Mouse (Mus musculus) central nervous system, embryonic 14 days (tissue): ENCODE measurements around the gene Tyrobp. TPM values are rescaled to one million over a fixed set of nuclear protein-coding genes. Genes with fewer than 3 reads are reported as not detected.

Experiments
- polyA plus RNA-seq: library from polyadenylated mRNA; depleted of rRNA; stranded (reverse); fragments of >200 nt; gene quantifications from 2 replicates; pipeline ENCODE4 v1.2.3, GENCODE M21; 2012; rRNA removed

The Tyrobp gene
- polyA plus RNA-seq = 28.6 and 28.9 TPM in 2 replicates

DNA sequence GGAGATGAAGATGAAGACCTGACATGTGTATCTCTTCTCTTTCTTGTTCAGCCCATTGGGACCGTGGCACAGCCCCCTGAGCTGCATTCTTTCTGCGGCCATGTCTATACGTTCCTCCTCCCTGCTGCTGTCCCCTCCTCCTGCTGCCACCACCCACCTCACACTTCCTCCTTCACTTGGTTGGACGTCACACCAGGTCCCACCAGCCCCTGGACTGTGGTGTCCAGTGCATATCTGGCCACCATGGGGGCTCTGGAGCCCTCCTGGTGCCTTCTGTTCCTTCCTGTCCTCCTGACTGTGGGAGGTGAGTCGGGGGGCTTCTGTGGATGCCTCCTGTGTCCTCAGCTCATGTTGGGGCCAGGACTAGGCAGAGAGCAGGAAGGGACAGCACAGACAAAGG is at the start of gene Tyrobp:
TSS of gene Tyrobp (plus strand) at position 165 of the 400 bp plus-strand sequence.

DNA sequence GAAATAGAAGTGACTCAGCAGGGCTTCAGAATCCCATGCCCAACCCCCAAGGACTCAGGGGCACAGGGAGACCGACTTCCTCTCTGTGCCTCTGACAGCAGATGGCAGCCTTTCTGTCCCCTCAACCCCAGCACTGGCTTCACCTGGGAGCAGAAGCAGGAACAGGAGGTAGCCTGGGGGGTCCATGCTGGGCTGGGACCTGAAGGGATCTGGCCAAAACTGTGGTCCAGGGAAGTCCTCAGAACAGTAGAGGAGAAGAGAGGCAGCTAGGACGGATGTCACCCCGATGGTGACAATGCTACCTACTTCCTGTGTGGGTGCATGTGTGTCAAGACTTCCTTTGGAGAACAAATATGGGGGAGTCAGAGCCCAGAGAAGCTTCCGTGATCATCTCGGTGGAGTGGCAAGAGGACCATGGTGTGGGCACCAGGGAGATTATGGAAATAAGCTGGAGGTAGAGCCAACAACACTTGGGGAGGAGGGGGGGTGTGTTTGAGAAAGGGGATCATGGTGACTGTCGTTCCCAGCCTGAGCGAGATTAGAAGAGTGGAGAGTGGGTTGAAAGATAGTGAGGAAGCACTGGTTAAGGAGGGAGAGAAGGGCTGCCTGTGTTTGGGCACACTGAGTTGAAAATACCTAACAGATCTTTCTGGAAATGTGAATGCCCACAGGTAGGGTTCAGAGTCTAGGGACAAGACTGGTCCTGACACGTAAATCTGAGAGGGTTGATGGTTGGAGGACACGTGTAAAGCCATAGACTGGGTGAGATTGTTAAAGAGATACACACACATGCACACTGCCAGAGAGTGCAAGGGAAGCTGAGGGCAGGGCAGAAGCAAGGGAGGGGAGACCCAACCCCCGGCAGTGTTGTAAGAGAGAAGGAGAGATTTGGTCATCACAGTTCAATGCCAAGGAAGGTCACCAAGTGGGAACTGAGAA is 6.3 kb downstream of the Tyrobp start, which contains the start of gene Hcst:
TSS of gene Hcst (minus strand) at position 294 of the 939 bp plus-strand sequence.

DNA sequence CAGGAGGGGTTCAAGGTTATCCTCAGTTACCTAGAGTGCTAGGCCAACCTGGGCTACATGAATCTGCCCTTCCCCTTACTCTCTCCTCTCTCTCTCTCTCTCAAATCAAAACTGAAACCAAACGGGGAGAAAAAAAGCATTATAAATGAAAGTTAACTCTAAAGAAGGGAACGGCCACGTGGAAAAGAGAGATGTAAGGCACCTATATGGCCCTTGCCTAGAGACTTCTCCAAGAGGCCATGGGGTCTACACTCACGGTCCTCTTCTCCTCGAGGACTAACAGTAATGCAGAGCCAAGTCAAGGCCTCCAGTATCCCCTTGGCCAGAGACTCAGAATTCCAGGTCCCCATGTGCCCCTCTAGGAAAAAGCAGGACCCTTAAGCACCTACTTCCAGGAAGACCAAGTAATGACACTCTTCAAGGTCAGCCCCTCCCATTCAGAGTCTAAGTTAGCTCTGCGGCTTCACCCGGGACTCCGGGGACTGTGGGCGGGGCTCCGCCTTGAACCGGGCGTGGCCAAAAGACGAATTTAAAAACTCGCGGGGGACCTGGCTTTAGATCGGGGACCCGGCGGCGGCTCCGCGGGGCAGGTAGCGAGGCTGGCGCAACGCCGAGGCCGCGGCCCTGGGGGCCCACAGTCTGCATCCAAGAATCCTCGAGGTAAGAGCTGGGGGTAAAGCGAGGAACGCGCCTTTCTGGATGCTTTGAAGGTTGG is 7.8 kb downstream of the Tyrobp start, which contains the start of gene Nfkbid:
TSS of gene Nfkbid (plus strand) at position 558 of the 715 bp plus-strand sequence.

DNA sequence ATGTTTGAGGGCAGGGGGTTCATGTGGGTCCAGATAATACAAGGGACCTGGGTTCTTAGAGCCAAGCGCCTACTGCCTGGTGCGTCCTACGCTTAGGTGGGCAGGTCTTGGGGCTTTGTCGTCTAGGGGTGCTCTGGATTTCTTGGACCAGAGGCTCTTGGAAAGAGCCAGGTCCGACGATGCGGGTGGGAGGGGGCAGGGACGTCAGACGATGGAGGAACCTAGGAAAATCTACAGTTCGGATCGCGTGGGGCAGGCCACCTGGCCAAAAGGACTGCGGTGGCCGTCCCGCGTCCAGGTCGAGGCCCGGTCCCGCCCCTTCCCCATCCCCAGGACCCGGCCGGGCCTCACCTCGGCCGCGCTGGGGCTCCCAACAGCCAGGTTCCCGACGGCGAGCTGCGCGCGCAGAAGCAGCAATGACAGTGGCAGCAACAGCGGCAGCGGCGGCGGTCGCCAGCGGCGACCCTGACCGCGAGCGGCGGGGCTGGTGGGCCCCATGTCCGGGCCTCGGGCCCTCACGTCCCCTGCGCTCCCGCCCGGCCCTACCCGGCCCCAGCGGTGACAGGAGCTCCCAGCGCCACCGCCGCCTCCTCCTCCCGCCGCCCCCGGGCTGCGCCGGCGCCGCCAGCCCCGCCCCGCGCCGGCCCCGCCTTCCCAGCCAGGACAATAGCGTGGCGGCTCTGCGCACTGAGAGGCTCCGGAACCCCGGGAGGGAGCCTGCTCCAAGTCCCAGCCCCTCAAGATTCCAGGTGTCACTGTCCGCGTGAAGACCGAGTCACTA is 31.6 kb downstream of the Tyrobp start, which contains the start of gene Aplp1:
TSS of gene Aplp1 (minus strand) at position 565 of the 781 bp plus-strand sequence.

GRCm38 (mm10) chr7:30457629-30458330 is 44.2 kb downstream of the Tyrobp start, which contains the start of the genes Kirrel2 and Nphs1:
Gene Kirrel2 (minus strand): TSS chr7:30457690.
Gene Nphs1 (plus strand): TSS chr7:30458315.

Other genes starting within 250 kb of the Tyrobp start
- 89.7 and 96.2 TPM in 2 replicates for gene Zfp146, start 244.0 kb upstream of the Tyrobp start, polyA plus RNA-seq
- 1.9 and 4.1 TPM in 2 replicates for gene Cox7a1, start 229.6 kb upstream of the Tyrobp start, polyA plus RNA-seq
- 273 and 310 TPM in 2 replicates for gene Capns1, start 214.9 kb upstream of the Tyrobp start, polyA plus RNA-seq
- 269 and 294 TPM in 2 replicates for gene Polr2i, start 181.8 kb upstream of the Tyrobp start, polyA plus RNA-seq
- gene Tbcb, start 181.5 kb upstream of the Tyrobp start, polyA plus RNA-seq = 193 and 204 TPM in 2 replicates
- gene Ovol3, start 178.0 kb upstream of the Tyrobp start, polyA plus RNA-seq = 0.12 and 0.14 TPM in 2 replicates
- 0.13 and 0.17 TPM in 2 replicates for gene Thap8, start 133.7 kb upstream of the Tyrobp start, polyA plus RNA-seq
- gene Wdr62, start 133.3 kb upstream of the Tyrobp start, polyA plus RNA-seq = 18.4 and 23.7 TPM in 2 replicates
- gene Clip3, start 122.0 kb upstream of the Tyrobp start, polyA plus RNA-seq = 205 and 218 TPM in 2 replicates
- 139 and 146 TPM in 2 replicates for gene Alkbh6, start 105.0 kb upstream of the Tyrobp start, polyA plus RNA-seq
- 31.1 and 59.8 TPM in 2 replicates for gene Syne4, start 99.0 kb upstream of the Tyrobp start, polyA plus RNA-seq
- 0.53 and 0.69 TPM in 2 replicates for gene E130208F15Rik, start 92.0 kb upstream of the Tyrobp start, polyA plus RNA-seq
- 21.2 and 23.7 TPM in 2 replicates for gene Sdhaf1, start 89.9 kb upstream of the Tyrobp start, polyA plus RNA-seq
- gene Lrfn3, start 51.0 kb upstream of the Tyrobp start, polyA plus RNA-seq = 21.5 and 22.5 TPM in 2 replicates
- gene Hcst, start 6.1 kb downstream of the Tyrobp start, polyA plus RNA-seq = 0.79 and 0.81 TPM in 2 replicates
- gene Nfkbid, start 8.0 kb downstream of the Tyrobp start, polyA plus RNA-seq = 2.7 TPM in 2 replicates
- 419 and 440 TPM in 2 replicates for gene Aplp1, start 31.8 kb downstream of the Tyrobp start, polyA plus RNA-seq
- 1.2 and 1.9 TPM in 2 replicates for gene Kirrel2, start 43.9 kb downstream of the Tyrobp start, polyA plus RNA-seq
- gene Nphs1, start 44.6 kb downstream of the Tyrobp start, polyA plus RNA-seq = 1.2 and 2.2 TPM in 2 replicates
- gene Prodh2, start 79.9 kb downstream of the Tyrobp start, polyA plus RNA-seq = not detected in 2 replicates
- gene Arhgap33, start 121.3 kb downstream of the Tyrobp start, polyA plus RNA-seq = 224 and 228 TPM in 2 replicates
- 7.7 and 8.1 TPM in 2 replicates for gene Hspb6, start 138.4 kb downstream of the Tyrobp start, polyA plus RNA-seq
- gene Proser3, start 138.5 kb downstream of the Tyrobp start, polyA plus RNA-seq = 24.6 and 24.9 TPM in 2 replicates
- gene Lin37, start 146.1 kb downstream of the Tyrobp start, polyA plus RNA-seq = 51.4 and 53.4 TPM in 2 replicates
- 90.6 and 105 TPM in 2 replicates for gene U2af1l4, start 149.5 kb downstream of the Tyrobp start, polyA plus RNA-seq
- 6.8 and 8.1 TPM in 2 replicates for gene Gm49396, start 149.6 kb downstream of the Tyrobp start, polyA plus RNA-seq
- gene Psenen, start 149.9 kb downstream of the Tyrobp start, polyA plus RNA-seq = 130 and 143 TPM in 2 replicates
- 7.5 and 8.5 TPM in 2 replicates for gene Igflr1, start 151.7 kb downstream of the Tyrobp start, polyA plus RNA-seq
- 69.9 and 74.4 TPM in 2 replicates for gene Kmt2b, start 175.0 kb downstream of the Tyrobp start, polyA plus RNA-seq
- gene Zbtb32, start 185.1 kb downstream of the Tyrobp start, polyA plus RNA-seq = 0.18 and 0.21 TPM in 2 replicates
- 2.3 and 2.6 TPM in 2 replicates for gene Upk1a, start 199.1 kb downstream of the Tyrobp start, polyA plus RNA-seq
- gene Cox6b1, start 212.4 kb downstream of the Tyrobp start, polyA plus RNA-seq = 788 and 848 TPM in 2 replicates
- not detected in 2 replicates for gene Etv2, start 222.1 kb downstream of the Tyrobp start, polyA plus RNA-seq
- 91.4 and 95.2 TPM in 2 replicates for gene Rbm42, start 236.6 kb downstream of the Tyrobp start, polyA plus RNA-seq